Mouse (Mus musculus) limb, embryonic 15.5 days (tissue): ENCODE results near the gene Capn5. TPM values are rescaled to one million over a fixed set of nuclear protein-coding genes. Genes with fewer than 3 reads are reported as not detected.

Experiments
- ATAC-seq: fragments of 200-750 bp; cut with Nextera tagmentation; 2 replicates; pipeline ENCODE4 v1.8.0; 2017; ENCODE audit warnings: low read depth, moderate TSS enrichment; ENCODE audit not compliant: insufficient number of reproducible peaks, low FRiP score, low TSS enrichment
- H3K27ac ChIP-seq: fragments of 300-500 bp; sonication (generic); 2 replicates; pipeline ENCODE4 v1.5.1; 2015; ENCODE audit warnings: moderate library complexity, mild to moderate bottlenecking, inconsistent platforms
- H3K27me3 ChIP-seq: fragments of 300-500 bp; sonication (generic); 2 replicates; pipeline ENCODE4 v1.6.1; 2015; ENCODE audit warnings: inconsistent platforms
- H3K36me3 ChIP-seq: fragments of 300-500 bp; sonication (generic); 2 replicates; pipeline ENCODE4 v1.6.1; 2015; ENCODE audit warnings: inconsistent platforms
- H3K4me1 ChIP-seq: fragments of 300-500 bp; sonication (generic); 2 replicates; pipeline ENCODE4 v1.6.1; 2015; ENCODE audit warnings: inconsistent platforms
- H3K4me2 ChIP-seq: fragments of 300-500 bp; sonication (generic); 2 replicates; pipeline ENCODE4 v1.6.1; 2015; ENCODE audit warnings: mild to moderate bottlenecking, inconsistent platforms
- H3K4me3 ChIP-seq: fragments of 300-500 bp; sonication (generic); 2 replicates; pipeline ENCODE4 v1.5.1; 2015; ENCODE audit warnings: mild to moderate bottlenecking, inconsistent platforms
- H3K9ac ChIP-seq: fragments of 300-500 bp; sonication (generic); 2 replicates; pipeline ENCODE4 v1.6.1; 2015; ENCODE audit warnings: inconsistent platforms
- H3K9me3 ChIP-seq: fragments of 300-500 bp; sonication (generic); 2 replicates; pipeline ENCODE4 v1.6.1; 2016; ENCODE audit warnings: inconsistent platforms
- WGBS: fragments of 180-500 bp; shearing (Covaris S2); methylation state at CpG from one replicate; pipeline ENCODE4 v1.1.7; 2015; 5-methylcytosine and 5-hydroxymethylcytosine counted together
- polyA plus RNA-seq: library from polyadenylated mRNA; unstranded; fragments of >200 nt; fragmentation: Nextera tagmentation; extraction: Ambion mirVana; gene quantifications from 2 replicates; pipeline ENCODE4 v1.2.1, GENCODE M21; 2015

The Capn5 gene
- polyA plus RNA-seq, 1 experiment from 2014 or later: 10.1 TPM

GRCm38 (mm10) chr7:98157636-98158332, 20.3 kb downstream of the Capn5 start:
- no peaks in the 10 kb centered on the region for H3K27me3 ChIP-seq
- 58% methylated on average over 5 of the region's 5 CpGs for WGBS
- no peaks in the 10 kb centered on the region for H3K36me3 ChIP-seq
- H3K9ac ChIP-seq: no peak overlapping the region
- no peaks in the 10 kb centered on the region for H3K9me3 ChIP-seq
- no peak for ATAC-seq
- peaks cover 60% of the 10 kb centered on the region for H3K4me1 ChIP-seq
- H3K27ac ChIP-seq: no peak overlapping the region
- no peak overlapping the region for H3K4me3 ChIP-seq
- peak overlapping the region; percentile 1; the same call in 1 of the 2 replicates for H3K4me2 ChIP-seq

- ATAC-seq: no peak
- peaks cover 64% of the 10 kb centered on the region for H3K4me1 ChIP-seq
- H3K9ac ChIP-seq: no peak overlapping the region
Measured at GRCm38 (mm10) chr7:98156280-98156665, 21.8 kb downstream of the Capn5 start.

GRCm38 (mm10) chr7:98155546-98156279, 22.4 kb downstream of the Capn5 start:
- ATAC-seq: no peak
- no peak overlapping the region for H3K4me2 ChIP-seq
- no peaks in the 10 kb centered on the region for H3K9me3 ChIP-seq
- H3K36me3 ChIP-seq: no peaks in the 10 kb centered on the region
- H3K9ac ChIP-seq: no peak overlapping the region
- no peak overlapping the region for H3K27ac ChIP-seq
- no peak overlapping the region for H3K4me3 ChIP-seq
- no peaks in the 10 kb centered on the region for H3K27me3 ChIP-seq
- H3K4me1 ChIP-seq: peaks cover 58% of the 10 kb centered on the region
- 29% methylated on average over 7 of the region's 8 CpGs for WGBS

More at GRCm38 (mm10) chr7:98156280-98156665, 21.8 kb downstream of the Capn5 start:
- Histone ChIP-seq H3K4me3 (no peak overlapping the region), H3K36me3 (no peaks in the 10 kb centered on the region), H3K27ac (no peak overlapping the region), H3K9me3 (no peaks in the 10 kb centered on the region), H3K4me2 (no peak overlapping the region), H3K27me3 (no peaks in the 10 kb centered on the region)
- WGBS: 55% methylated on average over 3 of the region's 3 CpGs

- Histone ChIP-seq H3K27me3 (no peaks in the 10 kb centered on the region), H3K4me3 (no peak overlapping the region), H3K9ac (no peak overlapping the region), H3K27ac (no peak overlapping the region), H3K36me3 (no peaks in the 10 kb centered on the region), H3K9me3 (no peaks in the 10 kb centered on the region), H3K4me2 (no peak overlapping the region), H3K4me1 (peaks cover 52% of the 10 kb centered on the region)
- ATAC-seq: no peak
- WGBS: 69% methylated on average over 5 of the region's 5 CpGs
Measured at GRCm38 (mm10) chr7:98153892-98154291, 24.2 kb downstream of the Capn5 start.

GRCm38 (mm10) chr7:98153345-98153744, 24.7 kb downstream of the Capn5 start:
- peaks cover 47% of the 10 kb centered on the region for H3K4me1 ChIP-seq
- no peaks in the 10 kb centered on the region for H3K36me3 ChIP-seq
- ATAC-seq: no peak
- H3K4me2 ChIP-seq: no peak overlapping the region
- H3K9ac ChIP-seq: no peak overlapping the region
- H3K4me3 ChIP-seq: no peak overlapping the region
- WGBS: 47% methylated on average over 3 of the region's 3 CpGs
- no peaks in the 10 kb centered on the region for H3K9me3 ChIP-seq
- no peak overlapping the region for H3K27ac ChIP-seq
- no peaks in the 10 kb centered on the region for H3K27me3 ChIP-seq

GRCm38 (mm10) chr7:98152400-98152799, 25.7 kb downstream of the Capn5 start:
- Histone ChIP-seq H3K4me3 (no peak overlapping the region), H3K36me3 (no peaks in the 10 kb centered on the region), H3K9me3 (no peaks in the 10 kb centered on the region), H3K9ac (no peak overlapping the region), H3K4me1 (peaks cover 41% of the 10 kb centered on the region), H3K27ac (no peak overlapping the region), H3K27me3 (no peaks in the 10 kb centered on the region), H3K4me2 (no peak overlapping the region)
- 28% methylated on average over 8 of the region's 8 CpGs for WGBS
- no peak for ATAC-seq

GRCm38 (mm10) chr7:98150525-98150924, 27.5 kb downstream of the Capn5 start:
- Histone ChIP-seq H3K4me3 (no peak overlapping the region), H3K27me3 (no peaks in the 10 kb centered on the region), H3K4me2 (no peak overlapping the region), H3K9ac (no peak overlapping the region), H3K9me3 (no peaks in the 10 kb centered on the region), H3K36me3 (no peaks in the 10 kb centered on the region), H3K27ac (no peak overlapping the region), H3K4me1 (peaks cover 38% of the 10 kb centered on the region)
- WGBS: 54% methylated on average over 5 of the region's 5 CpGs
- no peak for ATAC-seq

GRCm38 (mm10) chr7:98149802-98150201, 28.3 kb downstream of the Capn5 start:
- Histone ChIP-seq H3K4me3 (no peak overlapping the region), H3K36me3 (no peaks in the 10 kb centered on the region), H3K4me2 (no peak overlapping the region), H3K27ac (no peak overlapping the region), H3K9ac (no peak overlapping the region), H3K4me1 (peaks cover 38% of the 10 kb centered on the region), H3K9me3 (no peaks in the 10 kb centered on the region), H3K27me3 (no peaks in the 10 kb centered on the region)
- WGBS: 25% methylated on average over 3 of the region's 3 CpGs
- no peak for ATAC-seq

- no peak overlapping the region for H3K4me2 ChIP-seq
- no peaks in the 10 kb centered on the region for H3K9me3 ChIP-seq
- no peak for ATAC-seq
- no peaks in the 10 kb centered on the region for H3K27me3 ChIP-seq
- no peak overlapping the region for H3K4me3 ChIP-seq
- no peak overlapping the region for H3K27ac ChIP-seq
- WGBS: 65% methylated on average over 10 of the region's 10 CpGs
- no peak overlapping the region for H3K9ac ChIP-seq
- H3K36me3 ChIP-seq: no peaks in the 10 kb centered on the region
- H3K4me1 ChIP-seq: peaks cover 31% of the 10 kb centered on the region
Measured at GRCm38 (mm10) chr7:98148721-98149407, 29.2 kb downstream of the Capn5 start.

- Histone ChIP-seq H3K36me3 (no peaks in the 10 kb centered on the region), H3K27ac (no peak overlapping the region), H3K9me3 (no peaks in the 10 kb centered on the region), H3K27me3 (no peaks in the 10 kb centered on the region), H3K9ac (no peak overlapping the region), H3K4me1 (peaks cover 26% of the 10 kb centered on the region), H3K4me3 (no peak overlapping the region), H3K4me2 (no peak overlapping the region)
- 83% methylated on average over 8 of the region's 8 CpGs for WGBS
- no peak for ATAC-seq
Measured at GRCm38 (mm10) chr7:98147766-98148165, 30.3 kb downstream of the Capn5 start.

- no peak overlapping the region for H3K9ac ChIP-seq
- H3K4me1 ChIP-seq: peaks cover 16% of the 10 kb centered on the region; the same call in 1 of the 2 replicates
- H3K9me3 ChIP-seq: no peaks in the 10 kb centered on the region
- H3K4me2 ChIP-seq: no peak overlapping the region
- H3K36me3 ChIP-seq: no peaks in the 10 kb centered on the region
- H3K4me3 ChIP-seq: no peak overlapping the region
- H3K27ac ChIP-seq: no peak overlapping the region
- H3K27me3 ChIP-seq: no peaks in the 10 kb centered on the region
- no peak for ATAC-seq
- WGBS: 67% methylated on average over 8 of the region's 8 CpGs
Measured at GRCm38 (mm10) chr7:98146447-98146845, 31.6 kb downstream of the Capn5 start.
